Mouse (Mus musculus): ENCODE measurements around the gene Tcf20. TPM values are rescaled to one million over a fixed set of nuclear protein-coding genes. Genes with fewer than 3 reads are reported as not detected.

The Tcf20 gene
- polyA plus RNA-seq, 1 experiment from 2014 or later: 14.7 TPM

- Histone ChIP-seq H3K4me1 (peaks cover 23% of the 10 kb centered on the region), H3K36me3 (replicated peaks) (peaks cover 51% of the 10 kb centered on the region), H3K27ac (peak overlapping the region; percentile 86), H3K9ac (no peak overlapping the region), H3K9me3 (no peaks in the 10 kb centered on the region), H3K4me2 (peak overlapping the region; percentile 24; the same call in 1 of the 2 replicates), H3K4me3 (replicated peaks) (no peak overlapping the region), H3K27me3 (no peaks in the 10 kb centered on the region)
- 44% methylated on average over 11 of the region's 11 CpGs for WGBS
- ATAC-seq (ENCODE audit: low FRiP score): peak; percentile 73
These were observed 130.9 kb downstream of the Tcf20 start for GRCm38 (mm10) chr15:82856652-82857378.

- H3K27me3 ChIP-seq: no peaks in the 10 kb centered on the region
- peaks cover 58% of the 10 kb centered on the region for H3K36me3 ChIP-seq (replicated peaks)
- H3K9me3 ChIP-seq: no peaks in the 10 kb centered on the region
- no peak overlapping the region for H3K9ac ChIP-seq
- no peak for ATAC-seq (ENCODE audit: low FRiP score)
- 87% methylated on average over 2 of the region's 2 CpGs for WGBS
- no peak overlapping the region for H3K4me3 ChIP-seq (replicated peaks)
- peak overlapping the region; percentile 86 for H3K27ac ChIP-seq
- H3K4me1 ChIP-seq: peaks cover 23% of the 10 kb centered on the region
- H3K4me2 ChIP-seq: no peak overlapping the region
These were observed 131.6 kb downstream of the Tcf20 start for GRCm38 (mm10) chr15:82856065-82856464.

- Histone ChIP-seq H3K4me2 (no peak overlapping the region), H3K4me3 (replicated peaks) (no peak overlapping the region), H3K9ac (no peak overlapping the region), H3K4me1 (no peaks in the 10 kb centered on the region), H3K36me3 (replicated peaks) (peaks cover 5% of the 10 kb centered on the region; the same call in 1 of the 2 replicates), H3K27ac (no peak overlapping the region), H3K9me3 (no peaks in the 10 kb centered on the region), H3K27me3 (no peaks in the 10 kb centered on the region)
- ATAC-seq (ENCODE audit: low FRiP score): no peak
- WGBS: 93% methylated on average over 3 of the region's 3 CpGs
These were observed 148.5 kb downstream of the Tcf20 start for GRCm38 (mm10) chr15:82839146-82839545.

- no peak overlapping the region for H3K4me2 ChIP-seq
- no peaks in the 10 kb centered on the region for H3K4me1 ChIP-seq
- whole genome bisulfite sequencing: 88% methylated on average over 6 of the region's 6 CpGs
- no peaks in the 10 kb centered on the region for H3K9me3 ChIP-seq
- H3K36me3 ChIP-seq (replicated peaks): 0 out of 2 replicates have a peak, but pooled peaks cover 2% of the 10 kb centered on the region
- H3K9ac ChIP-seq: no peak overlapping the region
- H3K27ac ChIP-seq: no peak overlapping the region
- H3K4me3 ChIP-seq (replicated peaks): no peak overlapping the region
- H3K27me3 ChIP-seq: no peaks in the 10 kb centered on the region
- no peak for ATAC-seq (ENCODE audit: low FRiP score)
These were observed 157.8 kb downstream of the Tcf20 start for GRCm38 (mm10) chr15:82829917-82830316.

GRCm38 (mm10) chr15:82825866-82826265 is 161.8 kb downstream of the Tcf20 start:
- ATAC-seq (ENCODE audit: low FRiP score): no peak
- Histone ChIP-seq H3K27me3 (no peaks in the 10 kb centered on the region), H3K9me3 (no peaks in the 10 kb centered on the region), H3K4me3 (replicated peaks) (no peak overlapping the region), H3K36me3 (replicated peaks) (0 out of 2 replicates have a peak, but pooled peaks cover 7% of the 10 kb centered on the region), H3K9ac (no peak overlapping the region), H3K4me1 (peaks cover 4% of the 10 kb centered on the region), H3K4me2 (no peak overlapping the region), H3K27ac (no peak overlapping the region)

GRCm38 (mm10) chr15:82822347-82822746 is 165.3 kb downstream of the Tcf20 start:
- Histone ChIP-seq H3K27ac (no peak overlapping the region), H3K4me2 (no peak overlapping the region), H3K9me3 (no peaks in the 10 kb centered on the region), H3K36me3 (replicated peaks) (0 out of 2 replicates have a peak, but pooled peaks cover 7% of the 10 kb centered on the region), H3K27me3 (no peaks in the 10 kb centered on the region), H3K4me3 (replicated peaks) (no peak overlapping the region), H3K4me1 (peaks cover 4% of the 10 kb centered on the region), H3K9ac (no peak overlapping the region)
- ATAC-seq (ENCODE audit: low FRiP score): no peak
- WGBS: 75% methylated on average over 3 of the region's 4 CpGs

- H3K4me2 ChIP-seq: no peak overlapping the region
- H3K9me3 ChIP-seq: no peaks in the 10 kb centered on the region
- 0 out of 2 replicates have a peak, but pooled peaks cover 7% of the 10 kb centered on the region for H3K36me3 ChIP-seq (replicated peaks)
- 92% methylated on average over 1 of the region's 1 CpGs for WGBS
- peaks cover 4% of the 10 kb centered on the region for H3K4me1 ChIP-seq
- no peak overlapping the region for H3K9ac ChIP-seq
- H3K27me3 ChIP-seq: no peaks in the 10 kb centered on the region
- no peak overlapping the region for H3K4me3 ChIP-seq (replicated peaks)
- H3K27ac ChIP-seq: no peak overlapping the region
- no peak for ATAC-seq (ENCODE audit: low FRiP score)
These were observed 166.0 kb downstream of the Tcf20 start for GRCm38 (mm10) chr15:82821657-82822056.

GRCm38 (mm10) chr15:82815296-82815695 is 172.4 kb downstream of the Tcf20 start:
- no peak for ATAC-seq (ENCODE audit: low FRiP score)
- no peaks in the 10 kb centered on the region for H3K27me3 ChIP-seq
- no peak overlapping the region for H3K4me2 ChIP-seq
- no peak overlapping the region for H3K9ac ChIP-seq
- no peak overlapping the region for H3K27ac ChIP-seq
- no peaks in the 10 kb centered on the region for H3K4me1 ChIP-seq
- peaks cover 22% of the 10 kb centered on the region for H3K36me3 ChIP-seq (replicated peaks)
- H3K9me3 ChIP-seq: no peaks in the 10 kb centered on the region
- WGBS: 87% methylated on average over 4 of the region's 4 CpGs
- no peak overlapping the region for H3K4me3 ChIP-seq (replicated peaks)

- H3K27ac ChIP-seq: no peak overlapping the region
- peaks cover 2% of the 10 kb centered on the region for H3K4me1 ChIP-seq
- no peak overlapping the region for H3K9ac ChIP-seq
- H3K36me3 ChIP-seq (replicated peaks): peaks cover 27% of the 10 kb centered on the region
- WGBS: 65% methylated on average over 4 of the region's 4 CpGs
- H3K27me3 ChIP-seq: no peaks in the 10 kb centered on the region
- no peak overlapping the region for H3K4me3 ChIP-seq (replicated peaks)
- H3K4me2 ChIP-seq: no peak overlapping the region
- H3K9me3 ChIP-seq: no peaks in the 10 kb centered on the region
- 0 out of 2 replicates have a peak, but pooled peaks have one; percentile 41 for ATAC-seq (ENCODE audit: low FRiP score)
These were observed 172.9 kb downstream of the Tcf20 start for GRCm38 (mm10) chr15:82814806-82815205.

- peaks cover 7% of the 10 kb centered on the region for H3K4me1 ChIP-seq
- no peak overlapping the region for H3K9ac ChIP-seq
- ATAC-seq (ENCODE audit: low FRiP score): no peak
- H3K36me3 ChIP-seq (replicated peaks): peaks cover 31% of the 10 kb centered on the region
- H3K4me3 ChIP-seq (replicated peaks): no peak overlapping the region
- WGBS: 88% methylated on average over 7 of the region's 7 CpGs
- no peaks in the 10 kb centered on the region for H3K9me3 ChIP-seq
- no peak overlapping the region for H3K4me2 ChIP-seq
- H3K27me3 ChIP-seq: no peaks in the 10 kb centered on the region
- H3K27ac ChIP-seq: no peak overlapping the region
These were observed 173.4 kb downstream of the Tcf20 start for GRCm38 (mm10) chr15:82814321-82814720.

- peaks cover 7% of the 10 kb centered on the region for H3K4me1 ChIP-seq
- no peak overlapping the region for H3K27ac ChIP-seq
- 95% methylated on average over 1 of the region's 1 CpGs for WGBS
- H3K9ac ChIP-seq: no peak overlapping the region
- no peak for ATAC-seq (ENCODE audit: low FRiP score)
- peaks cover 36% of the 10 kb centered on the region for H3K36me3 ChIP-seq (replicated peaks)
- H3K4me3 ChIP-seq (replicated peaks): no peak overlapping the region
- no peak overlapping the region for H3K4me2 ChIP-seq
- no peaks in the 10 kb centered on the region for H3K9me3 ChIP-seq
- H3K27me3 ChIP-seq: no peaks in the 10 kb centered on the region
These were observed 177.1 kb downstream of the Tcf20 start for GRCm38 (mm10) chr15:82810556-82810955.

GRCm38 (mm10) chr15:82809511-82809910 is 178.2 kb downstream of the Tcf20 start:
- Histone ChIP-seq H3K27ac (no peak overlapping the region), H3K4me3 (replicated peaks) (no peak overlapping the region), H3K4me2 (no peak overlapping the region), H3K27me3 (no peaks in the 10 kb centered on the region), H3K9me3 (no peaks in the 10 kb centered on the region), H3K4me1 (peaks cover 7% of the 10 kb centered on the region), H3K9ac (no peak overlapping the region), H3K36me3 (replicated peaks) (peaks cover 36% of the 10 kb centered on the region)
- ATAC-seq (ENCODE audit: low FRiP score): no peak
- WGBS: 81% methylated on average over 6 of the region's 6 CpGs

Data from forebrain, embryonic 12.5 days (tissue).